Mouse (Mus musculus) heart, postnatal 0 days (tissue): ENCODE measurements around the gene Gcm1.

Experiments used
- CTCF ChIP-seq: IDR thresholded peaks from 2 replicates; pipeline ENCODE4 v1.5.1; 2016; ENCODE audit warnings: antibody characterized with exemption, control low read depth, low read depth
- EP300 ChIP-seq: IDR thresholded peaks from 2 replicates; pipeline ENCODE4 v1.6.1; 2016; ENCODE audit warnings: antibody characterized with exemption, low read depth

DNA sequence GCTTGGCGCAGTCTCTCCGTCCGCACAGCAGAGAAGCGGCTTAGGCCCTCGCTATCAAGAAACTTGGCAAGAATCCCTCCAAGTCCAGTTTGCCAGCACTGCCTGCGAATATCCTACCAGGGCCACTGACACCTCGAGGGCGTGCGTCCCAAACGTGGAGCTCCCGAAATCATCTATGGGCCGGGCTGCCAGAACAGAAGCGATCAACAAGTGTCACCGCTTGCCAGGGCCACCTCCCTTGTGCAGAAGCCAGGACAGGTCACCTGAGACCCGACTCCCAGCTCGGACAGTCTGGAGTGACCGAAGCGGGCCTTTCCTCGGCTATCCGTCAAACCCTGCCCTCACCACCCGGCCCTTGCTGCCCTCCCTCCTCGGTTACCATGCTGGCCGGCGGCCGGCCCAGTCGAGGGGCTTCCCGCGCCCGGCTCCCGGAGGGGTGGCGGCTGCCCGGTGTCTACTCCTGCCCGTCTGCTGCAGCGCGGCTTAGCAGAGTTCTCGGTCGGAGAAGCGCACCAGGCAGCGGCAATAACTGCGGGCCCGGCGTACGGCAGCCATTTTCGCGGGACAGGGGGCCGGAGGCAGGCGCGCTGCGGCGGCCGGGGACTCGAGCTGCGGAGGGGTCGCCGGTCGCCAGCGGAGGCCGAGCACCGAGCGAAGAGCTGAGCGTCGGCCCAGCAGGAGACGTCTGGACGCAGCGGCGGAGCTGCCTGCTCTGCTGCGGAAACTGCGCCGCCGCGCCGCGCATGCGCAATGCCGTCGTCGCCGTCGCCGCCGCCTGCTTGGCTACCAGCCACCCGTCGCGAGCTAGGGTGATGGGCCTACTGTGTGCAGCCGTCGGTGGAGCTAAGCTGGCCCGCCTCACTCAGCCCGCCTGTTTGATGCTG lies 56.4 kb downstream of the Gcm1 start:
- TF ChIP-seq CTCF (no peak), EP300 (no peak)
